Mouse (Mus musculus) myocyte (in vitro differentiated cells): ENCODE measurements around the gene Tmem108.

Experiments
- MAX ChIP-seq: IDR thresholded peaks from one replicate; pipeline ENCODE4 v1.6.1; 2011; ENCODE audit warnings: low read depth, mild to moderate bottlenecking, control low read depth
- MYOG ChIP-seq, 3 experiments: IDR thresholded peaks; one replicate each; pipeline ENCODE4 v1.6.1; 2011; ENCODE audit warnings: control low read depth in 2 of 3, low read depth in 2 of 3, mild to moderate bottlenecking in 2 of 3; ENCODE audit not compliant: insufficient read length in 2 of 3, control insufficient read depth in 1 of 3, insufficient read depth in 1 of 3
- POLR2AphosphoS2 ChIP-seq: IDR thresholded peaks from one replicate; pipeline ENCODE4 v1.6.1; 2011; ENCODE audit warnings: low read depth, control low read depth; ENCODE audit not compliant: insufficient read length
- TCF12 ChIP-seq: IDR thresholded peaks from one replicate; pipeline ENCODE4 v1.6.1; 2011; ENCODE audit warnings: mild to moderate bottlenecking, control low read depth; ENCODE audit not compliant: poor library complexity, insufficient read depth, severe bottlenecking
- USF1 ChIP-seq: IDR thresholded peaks from one replicate; pipeline ENCODE4 v1.6.1; 2011; ENCODE audit warnings: low read depth, mild to moderate bottlenecking, control low read depth, moderate library complexity

DNA sequence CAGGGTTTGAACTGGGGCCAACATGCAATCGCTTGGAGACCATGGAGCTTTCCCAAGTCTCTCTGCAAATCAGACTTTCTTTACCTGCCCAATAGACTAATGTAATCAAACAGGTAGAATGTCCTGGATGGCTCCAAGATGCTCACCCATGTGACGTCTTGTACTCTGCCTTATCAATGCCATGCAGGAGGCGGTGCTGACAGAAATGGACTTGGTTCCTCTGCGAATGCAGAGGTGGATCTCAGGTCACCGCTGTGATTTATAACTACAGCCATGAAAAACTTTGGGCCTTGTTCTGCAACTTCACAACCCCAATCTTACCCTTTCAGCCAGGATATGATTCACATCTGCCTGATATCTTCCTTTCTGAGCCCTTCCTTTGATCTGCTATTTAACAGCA lies 83.8 kb downstream of the Tmem108 start:
- no peak for TF ChIP-seq USF1
- TF ChIP-seq MYOG (IDR thresholded peaks at IDR 0.05; ENCODE audit: control insufficient read depth in 1 of 3, insufficient read depth in 1 of 3, insufficient read length in 2 of 3, low read depth in 2 of 3): no peak
- TF ChIP-seq POLR2AphosphoS2: no peak
- no peak for TF ChIP-seq MAX
- no peak for TF ChIP-seq TCF12
